Mouse (Mus musculus): ENCODE results near the gene Rhoc.

GRCm38 (mm10) chr3:104835797-104836196, 47.6 kb downstream of the Rhoc start:
- TF ChIP-seq POLR2A (IDR thresholded peaks at IDR 0.05; ENCODE audit: borderline replicate concordance, extremely low read depth, insufficient read depth, insufficient read length, poor library complexity, severe bottlenecking) (no peak), CTCF (IDR thresholded peaks at IDR 0.05; ENCODE audit: borderline replicate concordance, extremely low read depth, insufficient read depth, insufficient read length) (no peak)

Measured in brain, embryonic 14.5 days (tissue).